Mouse (Mus musculus): ENCODE measurements around the gene Plpp7. TPM values are rescaled to one million over a fixed set of nuclear protein-coding genes. Genes with fewer than 3 reads are reported as not detected.

The Plpp7 gene
- polyA plus RNA-seq (2014; fragmentation: Illumina TruSeq; extraction: RNeasy Lipid Tissue Mini Kit (QIAGEN cat#74804); ENCODE audit: low read depth, low replicate concordance), result 1.8 TPM

DNA sequence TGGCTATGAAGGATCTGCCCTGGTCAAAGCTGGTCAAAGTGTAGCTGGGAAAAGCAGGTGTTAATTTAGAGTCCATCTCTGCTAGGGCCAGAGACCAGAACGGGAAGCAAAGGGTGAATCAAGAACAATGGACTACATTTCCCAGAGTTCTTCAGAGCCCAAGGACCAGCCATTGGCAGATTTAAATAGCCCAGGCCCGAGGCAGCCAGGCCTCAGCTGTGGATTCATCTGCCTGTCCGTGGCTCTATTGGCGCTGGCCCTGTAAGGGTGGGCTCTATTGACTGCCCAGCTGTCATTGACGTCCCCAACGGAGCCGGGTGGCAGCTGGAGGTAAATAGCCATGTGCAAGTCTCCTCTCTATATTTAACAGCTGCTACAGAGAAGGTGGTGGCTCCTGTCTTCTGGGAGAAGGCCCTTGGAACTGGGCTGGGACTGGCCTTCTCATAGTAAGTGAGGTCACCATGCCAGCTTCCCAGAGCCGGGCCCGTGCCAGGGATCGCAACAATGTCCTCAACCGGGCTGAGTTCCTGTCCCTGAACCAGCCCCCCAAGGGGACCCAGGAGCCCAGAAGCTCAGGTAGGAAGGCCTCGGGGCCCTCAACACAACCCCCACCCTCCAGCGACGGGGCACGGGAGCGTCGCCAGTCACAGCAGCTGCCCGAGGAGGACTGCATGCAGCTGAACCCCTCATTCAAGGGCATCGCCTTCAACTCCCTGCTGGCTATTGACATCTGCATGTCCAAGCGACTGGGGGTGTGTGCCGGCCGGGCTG lies at the start of gene Plpp7:
TSS of gene Plpp7 (plus strand) at position 178 of the 771 bp plus-strand sequence.

DNA sequence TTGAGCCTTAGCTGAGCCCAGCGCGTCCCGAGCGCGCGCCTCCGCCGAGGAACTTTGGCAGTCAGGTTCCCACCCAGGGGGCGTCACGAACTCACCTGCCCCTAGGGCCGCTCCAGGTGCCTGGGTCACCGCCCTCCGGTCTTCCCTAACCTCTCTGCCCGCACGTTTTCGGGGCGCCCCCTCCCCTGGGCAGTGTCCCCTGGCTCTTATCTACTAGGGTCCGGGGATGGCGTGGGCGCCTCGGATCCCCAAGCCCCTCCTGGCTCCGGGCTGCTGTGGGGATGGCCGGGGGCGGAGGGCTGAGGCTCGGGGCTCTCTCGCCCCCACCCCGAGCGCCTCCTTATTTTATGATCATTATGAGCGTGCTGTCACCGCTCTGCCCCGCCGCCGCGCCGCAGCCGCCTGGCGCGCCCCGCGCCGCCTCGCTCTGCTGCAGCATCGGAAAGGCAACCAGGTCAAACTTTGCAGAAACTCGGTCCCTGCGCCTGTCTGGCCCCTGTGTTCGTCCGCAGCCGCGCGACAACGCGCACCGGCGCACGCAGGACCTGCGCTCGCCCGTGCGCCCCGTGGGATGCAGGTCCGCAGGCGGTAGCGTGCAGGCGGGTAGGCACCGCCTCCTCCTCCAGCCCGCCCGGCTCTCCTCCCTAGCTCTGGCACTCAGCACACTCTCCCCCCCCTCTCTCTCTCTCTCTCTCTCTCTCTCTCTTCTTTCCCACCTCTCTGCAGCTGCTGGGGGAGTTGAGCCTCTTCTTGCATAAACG lies 11.0 kb upstream of the Plpp7 start, which contains the start of gene Fam78a:
TSS of gene Fam78a (minus strand) at position 747 of the 761 bp plus-strand sequence.

DNA sequence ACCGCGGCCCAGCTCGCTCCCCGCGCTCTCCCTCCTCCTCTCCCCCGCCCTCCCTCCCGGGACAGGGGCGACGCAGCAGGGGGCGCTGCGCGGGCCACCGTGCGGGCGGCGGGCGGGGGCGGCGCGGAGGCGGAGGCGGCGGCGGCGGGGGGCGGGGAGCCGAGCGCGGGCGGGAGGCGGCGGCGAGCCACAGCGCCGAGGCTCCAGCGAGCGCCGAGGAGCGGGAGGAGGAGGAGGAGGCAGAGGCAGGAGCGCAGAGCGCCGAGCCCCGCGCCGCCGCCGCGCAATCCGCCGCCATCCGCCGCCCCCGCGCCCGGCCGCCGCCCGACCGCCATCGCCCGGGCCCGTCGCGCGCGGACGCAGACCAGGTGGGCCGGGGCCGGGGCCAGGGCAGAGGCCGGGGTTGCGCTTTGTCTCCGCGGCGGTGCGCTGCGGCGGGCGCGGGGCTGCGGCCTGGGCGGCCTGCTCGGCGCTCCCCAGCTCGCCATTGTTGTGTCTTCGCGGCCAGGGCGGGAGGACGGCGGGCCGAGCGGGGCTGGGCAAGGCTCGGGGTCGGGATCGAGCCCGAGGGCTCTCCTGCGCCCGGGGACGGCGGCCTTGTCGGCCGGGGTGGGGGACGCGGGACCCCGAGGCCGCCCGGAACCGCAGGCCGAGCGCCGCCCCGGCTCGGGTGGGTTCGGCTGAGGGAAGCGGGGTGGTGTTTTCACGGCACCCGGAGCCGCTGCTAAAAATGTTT lies 55.8 kb downstream of the Plpp7 start, which contains the start of gene Prrc2b:
TSS of gene Prrc2b (plus strand) at position 159 of the 736 bp plus-strand sequence.

Other genes with a start within 250 kb of the Plpp7 start
- gene Fibcd1, start 249.5 kb upstream of the Plpp7 start, polyA plus RNA-seq (2014; fragmentation: Illumina TruSeq; extraction: RNeasy Lipid Tissue Mini Kit (QIAGEN cat#74804); ENCODE audit: low read depth, low replicate concordance), result 1.3 TPM
- gene Lamc3, start 208.2 kb upstream of the Plpp7 start, polyA plus RNA-seq (2014; fragmentation: Illumina TruSeq; extraction: RNeasy Lipid Tissue Mini Kit (QIAGEN cat#74804); ENCODE audit: low read depth, low replicate concordance), result 12.0 TPM
- 2.9 TPM for gene Aif1l, start 145.4 kb upstream of the Plpp7 start, polyA plus RNA-seq (2014; fragmentation: Illumina TruSeq; extraction: RNeasy Lipid Tissue Mini Kit (QIAGEN cat#74804); ENCODE audit: low read depth, low replicate concordance)
- 23.1 TPM for gene Nup214, start 121.1 kb upstream of the Plpp7 start, polyA plus RNA-seq (2014; fragmentation: Illumina TruSeq; extraction: RNeasy Lipid Tissue Mini Kit (QIAGEN cat#74804); ENCODE audit: low read depth, low replicate concordance)
- 2.9 TPM for gene Fam78a, start 10.7 kb upstream of the Plpp7 start, polyA plus RNA-seq (2014; fragmentation: Illumina TruSeq; extraction: RNeasy Lipid Tissue Mini Kit (QIAGEN cat#74804); ENCODE audit: low read depth, low replicate concordance)
- 70.3 TPM for gene Prrc2b, start 55.6 kb downstream of the Plpp7 start, polyA plus RNA-seq (2014; fragmentation: Illumina TruSeq; extraction: RNeasy Lipid Tissue Mini Kit (QIAGEN cat#74804); ENCODE audit: low read depth, low replicate concordance)
- gene Pomt1, start 141.1 kb downstream of the Plpp7 start, polyA plus RNA-seq (2014; fragmentation: Illumina TruSeq; extraction: RNeasy Lipid Tissue Mini Kit (QIAGEN cat#74804); ENCODE audit: low read depth, low replicate concordance), result 28.9 TPM
- gene Uck1, start 164.6 kb downstream of the Plpp7 start, polyA plus RNA-seq (2014; fragmentation: Illumina TruSeq; extraction: RNeasy Lipid Tissue Mini Kit (QIAGEN cat#74804); ENCODE audit: low read depth, low replicate concordance), result 132 TPM
- 56.8 TPM for gene Golga2, start 191.9 kb downstream of the Plpp7 start, polyA plus RNA-seq (2014; fragmentation: Illumina TruSeq; extraction: RNeasy Lipid Tissue Mini Kit (QIAGEN cat#74804); ENCODE audit: low read depth, low replicate concordance)
- 435 TPM for gene Swi5, start 192.5 kb downstream of the Plpp7 start, polyA plus RNA-seq (2014; fragmentation: Illumina TruSeq; extraction: RNeasy Lipid Tissue Mini Kit (QIAGEN cat#74804); ENCODE audit: low read depth, low replicate concordance)

Measured in adipose tissue, adult 10 weeks (tissue).